ENCODE assay signal across 29 mouse cellular contexts in the genomic region with DNA sequence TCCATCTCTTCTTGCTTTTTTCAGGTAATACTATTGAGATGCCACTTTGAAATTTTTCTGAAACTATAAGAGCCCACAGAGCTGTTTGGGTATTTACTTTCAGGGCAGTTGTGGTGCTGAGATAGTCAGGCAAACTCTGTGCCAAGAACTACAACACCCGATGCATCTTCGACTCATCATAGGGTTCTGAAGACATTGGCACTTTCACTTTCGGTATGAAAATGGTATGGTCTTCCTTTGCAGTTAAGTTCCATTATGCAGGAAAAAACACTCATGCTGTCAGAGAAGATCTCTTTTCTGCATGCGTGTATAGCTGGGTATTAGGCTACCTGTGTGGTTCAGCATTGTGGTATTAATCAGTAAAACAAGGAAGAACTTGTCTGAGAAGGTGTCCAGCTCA.
DNase-seq lines count a peak whose midpoint lies in the region; ATAC-seq and TF ChIP-seq lines count a peak whose summit lies in the region.
"Had no signal": no experiment of that assay in that cellular context is flagged by ENCODE, and none has a peak within 500 bp of the region (broad histone marks: within the 10 kb centered on the region; RNA-seq: fewer than 3 reads in every experiment).

No protein-coding gene starts in this region.

- H3K4me3 ChIP-seq in lung, postnatal 0 days (ENCODE audit: low read depth, low read length) = no peak overlapping the region
- H3K4me3 ChIP-seq in myocyte = no peak overlapping the region
- no peak overlapping the region for H3K4me3 ChIP-seq in forebrain, embryonic 10.5 days
- H3K4me3 ChIP-seq: embryonic facial prominence, embryonic 10.5 days; embryonic facial prominence, embryonic 15.5 days; forebrain, embryonic 13.5 days; heart, embryonic 10.5 days; heart, embryonic 15.5 days; hindbrain, embryonic 15.5 days; intestine, embryonic 15.5 days; left cerebral cortex, adult 2 months; limb, embryonic 13.5 days; liver, embryonic 13.5 days; neural tube, embryonic 13.5 days had no signal

- H3K4me1 ChIP-seq in lung, postnatal 0 days (ENCODE audit: insufficient read depth, low read depth, low read length) = no peaks in the 10 kb centered on the region
- H3K4me1 ChIP-seq in forebrain, embryonic 10.5 days = 0 out of 2 replicates have a peak, but pooled peaks cover 4% of the 10 kb centered on the region
- H3K4me1 ChIP-seq: embryonic facial prominence, embryonic 10.5 days; embryonic facial prominence, embryonic 15.5 days; forebrain, embryonic 13.5 days; heart, embryonic 10.5 days; heart, embryonic 15.5 days; hindbrain, embryonic 15.5 days; intestine, embryonic 15.5 days; limb, embryonic 13.5 days; liver, embryonic 13.5 days; neural tube, embryonic 13.5 days had no signal

- no peak for ATAC-seq in lung, postnatal 0 days
- ATAC-seq: forebrain, embryonic 13.5 days; intestine, embryonic 15.5 days; midbrain, embryonic 16.5 days; Patski had no signal

- H3K9ac ChIP-seq in lung, postnatal 0 days (replicated peaks; ENCODE audit: low read depth) = no peak overlapping the region
- H3K9ac ChIP-seq: embryonic facial prominence, embryonic 15.5 days; forebrain, embryonic 13.5 days; heart, embryonic 15.5 days; hindbrain, embryonic 15.5 days; intestine, embryonic 15.5 days; limb, embryonic 13.5 days; liver, embryonic 13.5 days; neural tube, embryonic 13.5 days had no signal

- no peak overlapping the region for H3ac ChIP-seq in myocyte (ENCODE audit: control insufficient read depth, insufficient read length)

- H3K9me3 ChIP-seq in lung, postnatal 0 days (ENCODE audit: low read length) = no peaks in the 10 kb centered on the region
- no peaks in the 10 kb centered on the region for H3K9me3 ChIP-seq in forebrain, embryonic 10.5 days
- H3K9me3 ChIP-seq: embryonic facial prominence, embryonic 10.5 days; embryonic facial prominence, embryonic 15.5 days; forebrain, embryonic 13.5 days; heart, embryonic 10.5 days; heart, embryonic 15.5 days; hindbrain, embryonic 15.5 days; intestine, embryonic 15.5 days; limb, embryonic 13.5 days; liver, embryonic 13.5 days; neural tube, embryonic 13.5 days had no signal

- no peak for TF ChIP-seq CTCF in lung, postnatal 0 days (IDR thresholded peaks at IDR 0.05)

- H3K79me2 ChIP-seq in myocyte (ENCODE audit: control insufficient read depth, insufficient read depth) = no peaks in the 10 kb centered on the region

- no peak for TF ChIP-seq EP300 in lung, postnatal 0 days (IDR thresholded peaks at IDR 0.05)

- H3K27ac ChIP-seq in lung, postnatal 0 days (ENCODE audit: low read length) = no peak overlapping the region
- no peak overlapping the region for H3K27ac ChIP-seq in forebrain, embryonic 10.5 days
- H3K27ac ChIP-seq: embryonic facial prominence, embryonic 10.5 days; embryonic facial prominence, embryonic 15.5 days; forebrain, embryonic 13.5 days; heart, embryonic 10.5 days; heart, embryonic 15.5 days; hindbrain, embryonic 15.5 days; intestine, embryonic 15.5 days; left cerebral cortex, adult 2 months; limb, embryonic 13.5 days; liver, embryonic 13.5 days; neural tube, embryonic 13.5 days had no signal

- WGBS in lung, postnatal 0 days = 81% methylated on average over 4 of the region's 4 CpGs
- 96% methylated on average over 4 of the region's 4 CpGs for WGBS in forebrain, embryonic 10.5 days

- peak; percentile 6 for DNase-seq in lung, postnatal 25 days (ENCODE audit: low spot score)
- DNase-seq in lung, postnatal 0 days (ENCODE audit: low spot score) = no peak
- peak; percentile 14 for DNase-seq in CD4-positive helper T cell, adult 2 months (ENCODE audit: low read depth, low spot score)
- peak; percentile 6 for DNase-seq in MEL-GATA-1-ER (ENCODE audit: extremely low read depth, low read depth)
- no peak for DNase-seq in heart, adult 18-20 months
- no peak for DNase-seq in layer of hippocampus, postnatal 14 days (ENCODE audit: low spot score in 2 of 2)
- no peak for DNase-seq in forebrain, embryonic 10.5 days (ENCODE audit: extremely low spot score, low spot score)
- DNase-seq: adrenal gland, postnatal 25 days; cerebellum, adult 8-10 months; cerebellum, postnatal 25 days; gastrocnemius, postnatal 14 days; kidney, postnatal 14 days; liver, embryonic 13.5 days; lung, adult 2 months; lung, postnatal 14 days had no signal

- H3K36me3 ChIP-seq in lung, postnatal 0 days (ENCODE audit: insufficient read depth, low read length) = no peaks in the 10 kb centered on the region
- no peaks in the 10 kb centered on the region for H3K36me3 ChIP-seq in myocyte (ENCODE audit: control insufficient read depth, insufficient read depth)
- no peaks in the 10 kb centered on the region for H3K36me3 ChIP-seq in forebrain, embryonic 10.5 days (replicated peaks)
- H3K36me3 ChIP-seq: embryonic facial prominence, embryonic 10.5 days; embryonic facial prominence, embryonic 15.5 days; heart, embryonic 10.5 days; heart, embryonic 15.5 days; hindbrain, embryonic 15.5 days; intestine, embryonic 15.5 days; limb, embryonic 13.5 days; liver, embryonic 13.5 days; neural tube, embryonic 13.5 days had no signal

- no peak for TF ChIP-seq POLR2A in myocyte (IDR thresholded peaks at IDR 0.05; ENCODE audit: insufficient read length, low read depth)

- H3K27me3 ChIP-seq in lung, postnatal 0 days (replicated peaks; ENCODE audit: insufficient read depth, low read length) = no peaks in the 10 kb centered on the region
- H3K27me3 ChIP-seq in myocyte (ENCODE audit: control insufficient read depth, insufficient read depth, insufficient read length) = no peaks in the 10 kb centered on the region
- no peaks in the 10 kb centered on the region for H3K27me3 ChIP-seq in forebrain, embryonic 10.5 days (ENCODE audit: poor library complexity, severe bottlenecking)
- H3K27me3 ChIP-seq: embryonic facial prominence, embryonic 15.5 days; forebrain, embryonic 13.5 days; heart, embryonic 15.5 days; hindbrain, embryonic 15.5 days; intestine, embryonic 15.5 days; limb, embryonic 13.5 days; liver, embryonic 13.5 days; neural tube, embryonic 13.5 days had no signal

- no peak overlapping the region for H3K4me2 ChIP-seq in lung, postnatal 0 days (replicated peaks; ENCODE audit: low read depth, low read length)
- peak overlapping the region; percentile 67 for H3K4me2 ChIP-seq in myocyte (ENCODE audit: low read depth)
- H3K4me2 ChIP-seq: embryonic facial prominence, embryonic 15.5 days; forebrain, embryonic 13.5 days; heart, embryonic 15.5 days; hindbrain, embryonic 15.5 days; intestine, embryonic 15.5 days; limb, embryonic 13.5 days; liver, embryonic 13.5 days; midbrain, embryonic 11.5 days; neural tube, embryonic 13.5 days had no signal

TF ChIP-seq in myocyte, 11 proteins besides CTCF, POLR2A, EP300 and RAD21:
- no peak for TF ChIP-seq USF1 (IDR thresholded peaks at IDR 0.05; ENCODE audit: low read depth)
- TF ChIP-seq REST (IDR thresholded peaks at IDR 0.05; ENCODE audit: insufficient read depth, insufficient read length) = no peak
- TF ChIP-seq MYOG (IDR thresholded peaks at IDR 0.05; ENCODE audit: control insufficient read depth in 1 of 3, insufficient read depth in 1 of 3, insufficient read length in 2 of 3, low read depth in 2 of 3) = no peak
- no peak for TF ChIP-seq TCF12 (IDR thresholded peaks at IDR 0.05; ENCODE audit: insufficient read depth, poor library complexity, severe bottlenecking)
- no peak for TF ChIP-seq POLR2AphosphoS2 (IDR thresholded peaks at IDR 0.05; ENCODE audit: insufficient read length, low read depth)
- no peak for TF ChIP-seq SRF (IDR thresholded peaks at IDR 0.05; ENCODE audit: control insufficient read depth, insufficient read length, low read depth)
- TF ChIP-seq CEBPB (IDR thresholded peaks at IDR 0.05; ENCODE audit: insufficient read depth, poor library complexity, severe bottlenecking) = no peak
- no peak for TF ChIP-seq MYOD1 (IDR thresholded peaks at IDR 0.05; ENCODE audit: control insufficient read depth in 1 of 3, insufficient read length in 2 of 3, low read depth in 2 of 3)
- TF ChIP-seq MAX (IDR thresholded peaks at IDR 0.05; ENCODE audit: low read depth) = no peak
- no peak for TF ChIP-seq E2F4 (IDR thresholded peaks at IDR 0.05; ENCODE audit: insufficient read depth)
- no peak for TF ChIP-seq TCF3 (IDR thresholded peaks at IDR 0.05; ENCODE audit: insufficient read length, low read depth)

Comparison
In these comparisons a context has a peak if more than half of its experiments do, and no peak if none do; other contexts are left out.
1. DNase-seq: peak in lung, postnatal 25 days (single experiment), CD4-positive helper T cell, adult 2 months (single experiment) and MEL-GATA-1-ER (single experiment); none in lung, postnatal 0 days (single experiment), heart, adult 18-20 months (0 of 2), layer of hippocampus, postnatal 14 days (0 of 2) and forebrain, embryonic 10.5 days (single experiment).